Mouse (Mus musculus) stomach, embryonic 15.5 days (tissue): ENCODE measurements around the gene Tsr3. TPM values are rescaled to one million over a fixed set of nuclear protein-coding genes. Genes with fewer than 3 reads are reported as not detected.
A peak's percentile ranks its signal among the peaks of the same experiment; 100 is the strongest.

Experiments used
- ATAC-seq: fragments of 200-750 bp; cut with Nextera tagmentation; 2 replicates; pipeline ENCODE4 v1.8.0; 2017; ENCODE audit warnings: low read depth, moderate number of reproducible peaks, moderate TSS enrichment; ENCODE audit not compliant: insufficient read depth, low FRiP score
- H3K27ac ChIP-seq: fragments of 300-500 bp; sonication (generic); 2 replicates; pipeline ENCODE4 v1.5.1; 2015; ENCODE audit warnings: mild to moderate bottlenecking, inconsistent platforms
- H3K27me3 ChIP-seq: fragments of 300-500 bp; sonication (generic); replicated peaks from 2 replicates; pipeline ENCODE4 v1.6.1; 2015; ENCODE audit warnings: inconsistent platforms
- H3K36me3 ChIP-seq: fragments of 300-500 bp; sonication (generic); 2 replicates; pipeline ENCODE4 v1.6.1; 2015; ENCODE audit warnings: inconsistent platforms
- H3K4me1 ChIP-seq: fragments of 300-500 bp; sonication (generic); 2 replicates; pipeline ENCODE4 v1.6.1; 2015; ENCODE audit warnings: inconsistent platforms
- H3K4me2 ChIP-seq: fragments of 300-500 bp; sonication (generic); 2 replicates; pipeline ENCODE4 v1.6.1; 2015; ENCODE audit warnings: mild to moderate bottlenecking, inconsistent platforms
- H3K4me3 ChIP-seq: fragments of 300-500 bp; sonication (generic); replicated peaks from 2 replicates; pipeline ENCODE4 v1.5.1; 2015; ENCODE audit warnings: inconsistent platforms
- H3K9ac ChIP-seq: fragments of 300-500 bp; sonication (generic); 2 replicates; pipeline ENCODE4 v1.6.1; 2015; ENCODE audit warnings: inconsistent platforms
- H3K9me3 ChIP-seq: fragments of 300-500 bp; sonication (generic); 2 replicates; pipeline ENCODE4 v1.6.1; 2016; ENCODE audit warnings: inconsistent platforms
- WGBS: fragments of 180-500 bp; shearing (Covaris S2); methylation state at CpG from one replicate; pipeline ENCODE4 v1.1.7; 2015; 5-methylcytosine and 5-hydroxymethylcytosine counted together
- polyA plus RNA-seq: library from polyadenylated mRNA; unstranded; fragments of >200 nt; fragmentation: Nextera tagmentation; extraction: Ambion mirVana; gene quantifications from 2 replicates; pipeline ENCODE4 v1.2.1, GENCODE M21; 2015

Tsr3 gene
- polyA plus RNA-seq, 1 experiment from 2014 or later = 42.8 TPM

DNA sequence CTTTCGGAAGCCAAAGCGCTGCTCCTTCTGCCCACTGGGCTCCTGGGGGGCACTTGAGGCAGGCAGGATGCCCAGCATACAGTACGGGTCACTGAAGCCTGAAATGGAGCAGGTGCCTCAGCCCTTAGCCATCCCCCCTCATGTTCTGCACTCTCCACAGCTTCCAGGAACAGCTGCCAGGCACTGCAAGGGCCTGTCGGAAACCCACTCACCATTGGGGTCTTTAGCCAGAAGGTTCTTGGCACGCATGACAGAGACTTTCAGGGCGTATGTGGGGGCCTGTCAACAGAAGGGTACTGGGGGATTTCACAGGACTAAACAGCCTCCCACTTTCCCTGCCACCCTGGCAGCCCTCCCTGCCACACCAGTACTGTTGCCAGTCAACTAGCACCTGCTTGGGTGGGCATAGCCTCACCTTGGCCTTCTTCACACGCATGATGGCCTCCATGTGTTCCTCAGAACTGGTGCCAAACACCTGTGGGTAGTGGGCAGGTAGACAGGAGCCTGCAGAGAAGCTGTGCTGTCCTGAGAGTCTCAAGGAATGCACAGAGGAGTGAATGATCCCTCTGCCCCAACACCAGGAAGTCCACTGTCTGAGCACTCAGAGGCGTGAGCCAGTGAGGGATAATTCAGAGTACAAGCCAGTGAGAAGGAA lies 10.3 kb downstream of the Tsr3 start:
- H3K36me3 ChIP-seq = no peaks in the 10 kb centered on the region
- 78% methylated on average over 8 of the region's 8 CpGs for whole genome bisulfite sequencing
- H3K9ac ChIP-seq = no peak overlapping the region
- ATAC-seq = no peak
- no peaks in the 10 kb centered on the region for H3K9me3 ChIP-seq
- H3K4me1 ChIP-seq = no peaks in the 10 kb centered on the region
- peaks cover 17% of the 10 kb centered on the region for H3K27me3 ChIP-seq
- no peak overlapping the region for H3K4me2 ChIP-seq
- H3K4me3 ChIP-seq = no peak overlapping the region
- H3K27ac ChIP-seq = no peak overlapping the region

DNA sequence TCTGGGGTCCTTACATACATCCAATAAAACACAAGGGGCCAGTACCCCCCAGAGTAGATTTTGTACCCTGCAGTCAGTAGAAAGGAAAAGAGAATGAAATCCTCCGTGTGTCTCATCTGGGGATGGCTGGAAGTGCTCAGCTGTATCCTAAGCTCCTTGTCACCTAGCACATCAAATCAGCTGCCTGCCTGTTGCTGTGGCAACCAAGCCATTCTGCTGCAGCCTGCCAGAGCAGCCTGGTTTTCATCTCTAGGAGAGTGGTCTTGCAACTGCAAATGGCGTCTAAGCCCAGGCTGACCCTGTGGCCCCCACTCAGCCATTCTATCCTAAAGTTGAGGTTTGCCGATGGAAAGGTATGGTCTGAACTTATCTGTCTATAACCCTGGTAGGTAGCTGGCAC lies 12.7 kb downstream of the Tsr3 start:
- Histone ChIP-seq H3K9me3 (no peaks in the 10 kb centered on the region), H3K27me3 (peaks cover 24% of the 10 kb centered on the region), H3K4me3 (no peak overlapping the region), H3K36me3 (no peaks in the 10 kb centered on the region), H3K27ac (no peak overlapping the region), H3K4me2 (no peak overlapping the region), H3K9ac (no peak overlapping the region), H3K4me1 (peaks cover 11% of the 10 kb centered on the region)
- 35% methylated on average over 3 of the region's 3 CpGs for WGBS
- no peak for ATAC-seq

- Histone ChIP-seq H3K36me3 (no peaks in the 10 kb centered on the region), H3K9ac (no peak overlapping the region), H3K4me3 (no peak overlapping the region), H3K4me2 (no peak overlapping the region), H3K27ac (no peak overlapping the region), H3K27me3 (peaks cover 24% of the 10 kb centered on the region), H3K9me3 (no peaks in the 10 kb centered on the region), H3K4me1 (peaks cover 11% of the 10 kb centered on the region)
- 25% methylated on average over 10 of the region's 10 CpGs for WGBS
- no peak for ATAC-seq
Measured at GRCm38 (mm10) chr17:25253760-25254159, 13.8 kb downstream of the Tsr3 start.

DNA sequence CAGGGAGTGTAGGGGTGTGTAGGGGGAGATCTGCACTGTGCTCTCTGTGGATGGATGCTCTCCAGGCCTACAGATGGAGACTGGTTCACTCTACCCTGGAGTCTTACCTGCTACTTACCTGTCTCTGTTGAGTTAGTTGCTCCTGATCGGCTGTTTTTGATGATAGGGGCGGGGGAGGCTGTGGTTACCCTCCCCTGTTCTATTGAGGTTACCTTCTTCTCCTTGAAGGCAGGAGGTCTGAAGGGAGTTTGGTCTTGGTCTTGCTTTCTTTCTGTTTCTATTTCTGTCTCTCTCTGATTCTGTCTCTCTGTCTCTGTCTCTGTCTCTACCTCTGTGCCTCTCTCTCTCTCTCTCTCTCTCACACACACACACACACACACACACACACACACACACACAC lies 15.1 kb downstream of the Tsr3 start:
- Histone ChIP-seq H3K36me3 (0 out of 2 replicates have a peak, but pooled peaks cover 2% of the 10 kb centered on the region), H3K9me3 (no peaks in the 10 kb centered on the region), H3K4me3 (no peak overlapping the region), H3K9ac (no peak overlapping the region), H3K4me2 (no peak overlapping the region), H3K27me3 (peaks cover 24% of the 10 kb centered on the region), H3K4me1 (peaks cover 11% of the 10 kb centered on the region), H3K27ac (no peak overlapping the region)
- 55% methylated on average over 2 of the region's 2 CpGs for WGBS
- ATAC-seq = no peak

DNA sequence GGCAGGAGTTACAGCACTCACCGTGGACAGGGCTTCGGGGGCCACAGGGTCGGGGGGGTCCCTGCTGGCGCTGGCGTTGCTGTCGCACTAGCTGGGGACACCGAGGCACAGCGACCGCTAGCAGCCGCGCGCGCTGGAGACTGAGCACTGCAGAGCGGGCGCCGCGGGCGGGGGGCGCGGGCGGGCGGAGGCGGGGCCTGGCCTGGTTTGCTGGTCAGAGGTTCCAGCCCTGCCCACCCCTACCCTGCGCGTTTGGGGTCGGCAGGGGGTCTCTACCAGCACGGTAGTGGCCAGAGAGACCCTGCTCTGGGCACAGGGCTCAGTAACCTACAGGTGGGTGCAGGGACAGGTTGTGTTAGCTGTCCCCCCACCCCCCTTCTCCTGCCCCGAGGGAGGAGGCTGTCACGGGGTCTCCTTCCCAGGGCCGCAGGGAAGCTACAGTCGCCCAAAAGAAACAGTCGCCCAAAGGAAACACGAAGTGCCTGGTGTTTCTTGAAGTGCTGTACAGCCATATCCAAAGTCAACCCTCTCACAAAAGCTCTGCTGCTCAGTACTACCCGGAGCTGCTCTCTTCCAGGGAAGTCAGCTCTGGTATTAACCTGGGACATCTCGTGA lies 16.3 kb downstream of the Tsr3 start, which contains the start of gene Baiap3:
TSS of gene Baiap3 (minus strand) at position 225 of the 615 bp plus-strand sequence.
- Histone ChIP-seq H3K4me1 (peaks cover 11% of the 10 kb centered on the region), H3K9ac (peak within 1 kb of the TSS; percentile 4; the same call in 1 of the 2 replicates), H3K36me3 (0 out of 2 replicates have a peak, but pooled peaks cover 3% of the 10 kb centered on the region), H3K4me3 (peak within 1 kb of the TSS; percentile 35), H3K9me3 (no peaks in the 10 kb centered on the region), H3K27ac (no peak within 1 kb of the TSS), H3K27me3 (peaks cover 24% of the 10 kb centered on the region), H3K4me2 (peak within 1 kb of the TSS; percentile 69)
- peak; percentile 40 for ATAC-seq
- WGBS = 4% methylated on average over 33 of the region's 35 CpGs

- 41% methylated on average over 6 of the region's 6 CpGs for WGBS
- H3K27ac ChIP-seq = no peak overlapping the region
- no peak overlapping the region for H3K9ac ChIP-seq
- no peak overlapping the region for H3K4me2 ChIP-seq
- H3K9me3 ChIP-seq = no peaks in the 10 kb centered on the region
- no peak overlapping the region for H3K4me3 ChIP-seq
- no peak for ATAC-seq
- peaks cover 9% of the 10 kb centered on the region for H3K36me3 ChIP-seq
- peaks cover 11% of the 10 kb centered on the region for H3K4me1 ChIP-seq
- peaks cover 24% of the 10 kb centered on the region for H3K27me3 ChIP-seq
Measured at GRCm38 (mm10) chr17:25257804-25258261, 17.9 kb downstream of the Tsr3 start.

DNA sequence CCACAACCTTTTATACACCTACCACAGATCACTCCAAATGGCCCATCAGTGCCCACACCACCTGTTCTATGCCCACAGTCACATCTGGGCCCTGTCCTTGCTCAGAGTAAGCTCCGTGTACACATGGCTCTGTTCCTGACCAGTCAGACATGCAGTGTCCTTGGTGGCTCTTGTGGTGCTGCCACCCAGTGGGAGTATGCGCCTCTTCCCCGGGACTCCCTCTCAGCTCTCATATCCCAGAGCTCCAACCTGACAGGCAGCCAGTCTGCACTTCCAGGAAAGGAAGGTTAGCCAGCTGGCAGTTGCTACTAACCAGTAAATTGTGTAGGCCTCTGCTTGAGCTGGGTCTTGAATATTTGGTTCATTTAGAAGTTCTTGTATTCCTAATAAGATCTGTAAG lies 24.5 kb downstream of the Tsr3 start:
- H3K4me2 ChIP-seq = no peak overlapping the region
- WGBS = 64% methylated on average over 3 of the region's 3 CpGs
- H3K4me1 ChIP-seq = no peaks in the 10 kb centered on the region
- no peak overlapping the region for H3K27ac ChIP-seq
- ATAC-seq = no peak
- no peaks in the 10 kb centered on the region for H3K9me3 ChIP-seq
- H3K9ac ChIP-seq = no peak overlapping the region
- H3K27me3 ChIP-seq = no peaks in the 10 kb centered on the region
- H3K36me3 ChIP-seq = peaks cover 72% of the 10 kb centered on the region
- no peak overlapping the region for H3K4me3 ChIP-seq

DNA sequence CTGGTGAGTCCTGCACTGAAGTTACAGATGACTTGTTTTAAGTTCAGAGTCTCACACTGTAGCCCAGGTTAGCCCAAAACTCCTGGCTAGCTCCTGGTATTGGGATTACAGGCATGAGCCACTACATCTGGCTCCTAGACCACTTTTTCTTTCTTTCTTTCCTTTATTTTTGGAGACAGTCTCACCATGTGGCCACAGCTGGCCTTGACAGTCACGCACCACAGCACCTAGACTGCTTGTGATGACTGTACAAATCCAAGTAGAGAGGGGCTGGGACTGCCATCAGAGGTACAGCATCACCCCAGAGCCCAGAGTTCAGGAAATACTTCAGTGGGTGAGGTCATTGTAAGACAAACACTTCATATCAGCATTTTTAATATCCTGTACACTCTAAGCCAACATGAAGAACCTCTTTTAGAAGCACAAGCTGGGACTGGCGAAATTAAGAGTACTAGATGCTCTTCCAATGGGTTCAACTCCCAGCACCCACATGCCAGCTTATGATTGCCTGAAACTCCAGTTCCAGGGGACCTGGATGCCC lies 30.9 kb downstream of the Tsr3 start:
- no peak for ATAC-seq
- H3K4me2 ChIP-seq = peak overlapping the region; percentile 92
- H3K36me3 ChIP-seq = peaks cover 36% of the 10 kb centered on the region
- H3K4me1 ChIP-seq = peaks cover 24% of the 10 kb centered on the region
- no peak overlapping the region for H3K9ac ChIP-seq
- H3K27ac ChIP-seq = no peak overlapping the region
- peak overlapping the region; percentile 98; the same call in 1 of the 2 replicates for H3K4me3 ChIP-seq
- no peaks in the 10 kb centered on the region for H3K27me3 ChIP-seq
- no peaks in the 10 kb centered on the region for H3K9me3 ChIP-seq
- 70% methylated on average over 2 of the region's 2 CpGs for WGBS

DNA sequence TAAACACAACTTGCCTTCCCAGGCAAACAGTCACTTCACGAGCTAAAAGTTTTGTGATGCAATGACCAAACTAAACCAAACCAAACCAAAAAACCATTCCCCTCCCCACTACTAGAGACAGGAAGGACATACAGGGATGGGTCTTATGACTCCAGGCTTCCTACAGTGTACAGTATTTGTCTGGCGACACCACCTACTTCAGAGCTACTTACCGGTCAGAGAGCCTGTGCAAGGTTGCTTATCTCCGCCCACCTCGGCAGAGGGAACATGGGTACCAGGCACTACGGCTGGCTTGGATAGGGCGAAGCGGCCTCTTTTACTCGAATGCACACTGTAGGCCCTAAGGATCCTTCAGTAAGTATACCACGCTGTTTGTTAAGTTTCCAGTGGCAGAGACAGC lies 32.4 kb downstream of the Tsr3 start:
- H3K9ac ChIP-seq = peak overlapping the region; percentile 99
- peaks cover 24% of the 10 kb centered on the region for H3K4me1 ChIP-seq
- H3K27ac ChIP-seq = peak overlapping the region; percentile 98
- H3K9me3 ChIP-seq = no peaks in the 10 kb centered on the region
- peaks cover 21% of the 10 kb centered on the region for H3K36me3 ChIP-seq
- WGBS = 2% methylated on average over 10 of the region's 10 CpGs
- no peaks in the 10 kb centered on the region for H3K27me3 ChIP-seq
- ATAC-seq = no peak
- H3K4me2 ChIP-seq = peak overlapping the region; percentile 92
- H3K4me3 ChIP-seq = peak overlapping the region; percentile 98

- WGBS = under 1% methylated on average over 92 of the region's 92 CpGs
- Histone ChIP-seq H3K4me1 (peaks cover 24% of the 10 kb centered on the region), H3K4me3 (peak overlapping the region; percentile 98), H3K36me3 (peaks cover 13% of the 10 kb centered on the region), H3K9ac (peak overlapping the region; percentile 99), H3K27ac (peak overlapping the region; percentile 98), H3K4me2 (peak overlapping the region; percentile 92), H3K27me3 (no peaks in the 10 kb centered on the region), H3K9me3 (no peaks in the 10 kb centered on the region)
- peak; percentile 89 for ATAC-seq
Measured at GRCm38 (mm10) chr17:25272951-25273705, 33.2 kb downstream of the Tsr3 start.

GRCm38 (mm10) chr17:25273706-25274501 lies 33.9 kb downstream of the Tsr3 start:
- H3K9me3 ChIP-seq = no peaks in the 10 kb centered on the region
- peaks cover 5% of the 10 kb centered on the region for H3K36me3 ChIP-seq
- peak overlapping the region; percentile 99 for H3K9ac ChIP-seq
- H3K4me2 ChIP-seq = peak overlapping the region; percentile 52
- no peaks in the 10 kb centered on the region for H3K27me3 ChIP-seq
- H3K27ac ChIP-seq = peak overlapping the region; percentile 98
- peak overlapping the region; percentile 98 for H3K4me3 ChIP-seq
- under 1% methylated on average over 45 of the region's 45 CpGs for WGBS
- peak; percentile 82 for ATAC-seq
- H3K4me1 ChIP-seq = peaks cover 24% of the 10 kb centered on the region
